Mouse (Mus musculus) lung, adult 2 months (tissue): ENCODE measurements around the gene Dclre1b.

Source experiments
- CTCF ChIP-seq: fragments of 200-500 bp; IDR thresholded peaks from 2 replicates; pipeline ENCODE4 v1.5.1; 2011; ENCODE audit warnings: mild to moderate bottlenecking, low read length, control low read depth; ENCODE audit not compliant: insufficient read depth
- POLR2A ChIP-seq: fragments of 200-500 bp; IDR thresholded peaks from 2 replicates; pipeline ENCODE4 v1.6.1; 2011; ENCODE audit warnings: low read depth, mild to moderate bottlenecking, control low read depth, low read length, borderline replicate concordance; ENCODE audit errors: extremely low read depth

GRCm38 (mm10) chr3:103782844-103783609, 26.2 kb downstream of the Dclre1b start:
- TF ChIP-seq CTCF (no peak), POLR2A (no peak)
